Mouse (Mus musculus) liver, embryonic 16.5 days (tissue): ENCODE measurements around the gene Mgea5. TPM values are rescaled to one million over a fixed set of nuclear protein-coding genes. Genes with fewer than 3 reads are reported as not detected.
A peak's percentile ranks its signal among the peaks of the same experiment; 100 is the strongest.

Experiments used
- ATAC-seq: fragments of 200-750 bp; cut with Nextera tagmentation; 2 replicates; pipeline ENCODE4 v1.8.0; 2017; ENCODE audit warnings: low read depth, mild to moderate bottlenecking, moderate number of reproducible peaks, moderate library complexity
- H3K27ac ChIP-seq: fragments of 300-500 bp; sonication (generic); 2 replicates; pipeline ENCODE4 v1.5.1; 2014; ENCODE audit warnings: mild to moderate bottlenecking, low read length
- H3K27me3 ChIP-seq: fragments of 300-500 bp; sonication (generic); 2 replicates; pipeline ENCODE4 v1.6.1; 2014; ENCODE audit warnings: low read depth, low read length, mixed read lengths; ENCODE audit not compliant: control insufficient read depth, insufficient read depth
- H3K36me3 ChIP-seq: fragments of 300-500 bp; sonication (generic); 2 replicates; pipeline ENCODE4 v1.6.1; 2014; ENCODE audit warnings: mild to moderate bottlenecking; ENCODE audit not compliant: control insufficient read depth, insufficient read depth
- H3K4me1 ChIP-seq: fragments of 300-500 bp; sonication (generic); 2 replicates; pipeline ENCODE4 v1.6.1; 2014; ENCODE audit warnings: low read depth, low read length, mixed read lengths; ENCODE audit not compliant: control insufficient read depth
- H3K4me2 ChIP-seq: fragments of 300-500 bp; sonication (generic); 2 replicates; pipeline ENCODE4 v1.6.1; 2014; ENCODE audit warnings: low read depth, low read length, mixed read lengths
- H3K4me3 ChIP-seq: fragments of 300-500 bp; sonication (generic); 2 replicates; pipeline ENCODE4 v1.5.1; 2014; ENCODE audit warnings: low read depth, mild to moderate bottlenecking, low read length
- H3K9ac ChIP-seq: fragments of 300-500 bp; sonication (generic); 2 replicates; pipeline ENCODE4 v1.6.1; 2014; ENCODE audit warnings: low read depth, low read length
- H3K9me3 ChIP-seq: fragments of 300-500 bp; sonication (generic); replicated peaks from 2 replicates; pipeline ENCODE4 v1.6.1; 2016; ENCODE audit warnings: low read length; ENCODE audit not compliant: control insufficient read depth
- WGBS: fragments of 180-500 bp; shearing (Covaris S2); extraction: QIAGEN DNeasy Blood & Tissue Kit; methylation state at CpG from one replicate; pipeline ENCODE4 v1.1.7; 2014; ENCODE audit not compliant: insufficient replicate concordance; 5-methylcytosine and 5-hydroxymethylcytosine counted together
- polyA plus RNA-seq: library from polyadenylated mRNA; unstranded; fragments of >200 nt; fragmentation: Nextera tagmentation; extraction: Ambion mirVana; gene quantifications from 2 replicates; pipeline ENCODE4 v1.2.1, GENCODE M21; 2015

Gene Mgea5
- 15.6 and 16.3 TPM in 2 replicates for polyA plus RNA-seq

DNA sequence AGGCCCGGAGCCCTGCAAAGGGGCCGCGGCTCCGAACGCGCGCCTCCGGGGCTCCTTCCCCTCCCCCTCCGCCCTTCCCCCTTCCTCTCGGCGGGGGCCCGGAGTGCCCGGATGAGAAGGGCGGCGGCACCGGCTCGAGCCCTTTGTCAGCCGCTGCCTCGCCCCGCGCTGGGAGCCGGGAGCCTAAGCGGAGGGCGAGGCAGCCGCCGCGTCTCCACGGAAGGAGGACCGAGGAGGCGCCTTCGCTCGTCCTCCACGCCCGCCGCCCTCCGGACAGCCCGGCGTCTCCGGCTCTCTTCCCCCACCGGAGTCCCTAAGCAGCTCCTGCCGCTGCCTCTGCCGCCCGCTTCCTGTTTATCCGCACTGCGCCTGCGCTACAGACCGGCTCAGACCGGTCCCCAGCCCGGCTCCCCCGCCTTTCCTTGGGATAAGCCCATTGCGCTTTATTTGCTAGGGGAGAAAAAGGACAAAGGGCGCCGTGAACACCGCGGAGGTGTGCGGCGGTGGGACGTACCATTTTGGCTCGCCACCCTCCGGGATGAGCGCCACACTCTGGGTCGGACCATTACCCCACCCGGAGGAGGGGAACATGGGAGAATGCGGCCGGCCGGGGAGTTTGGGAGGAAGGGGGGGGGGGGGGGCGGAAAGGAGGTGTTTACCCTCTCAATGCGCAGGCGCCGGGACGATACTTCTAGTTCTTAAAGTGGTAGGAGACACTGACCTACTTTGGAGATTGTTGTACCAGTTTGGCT is at the start of gene Mgea5:
Gene Mgea5, minus strand, starts transcription at position 657 of the 752 bp plus-strand sequence.
- under 1% methylated on average over 66 of the region's 71 CpGs for WGBS
- ATAC-seq = peak; percentile 96
- no peaks in the 10 kb centered on the region for H3K9me3 ChIP-seq

DNA sequence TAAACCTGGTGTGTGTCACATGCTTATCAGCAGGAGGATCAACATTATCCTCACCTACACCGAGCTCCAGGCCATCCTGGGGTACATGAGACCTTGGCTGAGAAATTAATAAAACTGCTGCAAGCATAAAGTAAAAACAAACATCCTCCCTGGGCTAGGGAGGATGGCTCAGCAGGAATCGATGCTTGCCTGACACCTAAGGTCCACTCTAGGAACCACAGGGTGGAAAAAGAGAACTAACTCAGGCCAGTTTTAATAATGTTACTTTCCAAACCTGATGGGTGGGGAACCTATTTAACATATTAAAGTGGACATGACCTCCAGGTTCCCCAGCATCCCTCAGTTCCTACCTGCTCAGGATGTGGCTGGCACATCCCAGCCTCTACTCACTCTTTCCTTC is 47.0 kb upstream of the Mgea5 start:
- WGBS = 38% methylated on average over 2 of the region's 2 CpGs
- no peaks in the 10 kb centered on the region for H3K9me3 ChIP-seq

More for the DNA sequence above, at the start of gene Mgea5:
- H3K9ac ChIP-seq = peak within 1 kb of the TSS; percentile 93
- peaks cover 14% of the 10 kb centered on the region for H3K36me3 ChIP-seq
- peak within 1 kb of the TSS; percentile 89 for H3K4me2 ChIP-seq
- peak within 1 kb of the TSS; percentile 98 for H3K27ac ChIP-seq
- no peaks in the 10 kb centered on the region for H3K27me3 ChIP-seq
- H3K4me3 ChIP-seq = peak within 1 kb of the TSS; percentile 86
- H3K4me1 ChIP-seq = peaks cover 29% of the 10 kb centered on the region

GRCm38 (mm10) chr19:45827736-45828135 is 44.1 kb upstream of the Mgea5 start:
- no peak overlapping the region for H3K27ac ChIP-seq
- H3K4me1 ChIP-seq = no peaks in the 10 kb centered on the region
- WGBS = 66% methylated on average over 3 of the region's 3 CpGs
- no peaks in the 10 kb centered on the region for H3K36me3 ChIP-seq
- no peaks in the 10 kb centered on the region for H3K9me3 ChIP-seq
- ATAC-seq = no peak
- no peak overlapping the region for H3K4me2 ChIP-seq
- no peak overlapping the region for H3K4me3 ChIP-seq
- no peaks in the 10 kb centered on the region for H3K27me3 ChIP-seq
- no peak overlapping the region for H3K9ac ChIP-seq

More for the DNA sequence above, 47.0 kb upstream of the Mgea5 start:
- no peak for ATAC-seq
- no peaks in the 10 kb centered on the region for H3K36me3 ChIP-seq
- no peak overlapping the region for H3K4me3 ChIP-seq
- no peak overlapping the region for H3K9ac ChIP-seq
- no peak overlapping the region for H3K27ac ChIP-seq
- H3K4me2 ChIP-seq = no peak overlapping the region
- H3K27me3 ChIP-seq = no peaks in the 10 kb centered on the region
- no peaks in the 10 kb centered on the region for H3K4me1 ChIP-seq

DNA sequence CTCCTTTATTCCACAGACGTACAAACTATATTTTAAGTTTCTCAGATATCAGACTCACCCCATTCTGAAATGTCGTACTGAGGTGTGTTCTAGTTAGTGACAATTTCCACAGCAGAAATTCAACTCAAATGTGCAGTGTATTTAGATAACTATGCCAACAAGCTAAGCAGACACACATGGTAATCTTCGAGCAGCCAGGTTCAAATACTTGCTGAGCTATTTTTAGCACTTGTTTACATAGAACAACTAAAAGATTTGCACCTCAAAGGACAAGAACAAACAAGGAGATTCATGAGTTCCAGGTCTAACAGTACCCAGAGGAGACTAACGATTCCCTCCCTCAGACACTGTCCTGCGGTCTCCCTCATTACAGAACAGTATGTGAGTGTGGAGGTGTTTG is 43.5 kb upstream of the Mgea5 start:
- Histone ChIP-seq H3K9ac (no peak overlapping the region), H3K36me3 (no peaks in the 10 kb centered on the region), H3K27ac (no peak overlapping the region), H3K4me2 (no peak overlapping the region), H3K4me3 (no peak overlapping the region), H3K9me3 (no peaks in the 10 kb centered on the region), H3K4me1 (no peaks in the 10 kb centered on the region), H3K27me3 (no peaks in the 10 kb centered on the region)
- 64% methylated on average over 5 of the region's 5 CpGs for WGBS
- ATAC-seq = no peak

DNA sequence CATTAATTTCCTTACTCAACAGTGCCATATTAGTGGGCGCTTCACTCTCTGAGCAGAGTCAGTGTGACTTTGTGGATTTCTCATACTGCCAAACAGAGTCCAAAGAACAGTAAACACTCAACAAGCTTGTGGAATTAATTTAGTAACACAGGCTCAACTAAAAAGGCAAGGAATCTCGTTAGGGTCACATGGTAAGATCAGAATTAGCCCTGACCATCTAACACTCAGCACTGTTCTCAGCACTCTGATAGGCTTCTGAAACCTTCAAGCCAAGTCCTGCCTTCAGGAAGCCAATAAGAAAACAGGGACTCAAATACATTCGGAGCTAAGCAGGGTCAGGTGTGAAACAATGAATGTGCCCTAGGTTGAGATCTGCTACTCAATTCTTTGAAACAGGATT is 42.5 kb upstream of the Mgea5 start:
- Histone ChIP-seq H3K9me3 (no peaks in the 10 kb centered on the region), H3K4me2 (no peak overlapping the region), H3K9ac (no peak overlapping the region), H3K36me3 (no peaks in the 10 kb centered on the region), H3K27me3 (no peaks in the 10 kb centered on the region), H3K4me3 (no peak overlapping the region), H3K27ac (no peak overlapping the region), H3K4me1 (no peaks in the 10 kb centered on the region)
- 56% methylated on average over 3 of the region's 3 CpGs for WGBS
- ATAC-seq = no peak

DNA sequence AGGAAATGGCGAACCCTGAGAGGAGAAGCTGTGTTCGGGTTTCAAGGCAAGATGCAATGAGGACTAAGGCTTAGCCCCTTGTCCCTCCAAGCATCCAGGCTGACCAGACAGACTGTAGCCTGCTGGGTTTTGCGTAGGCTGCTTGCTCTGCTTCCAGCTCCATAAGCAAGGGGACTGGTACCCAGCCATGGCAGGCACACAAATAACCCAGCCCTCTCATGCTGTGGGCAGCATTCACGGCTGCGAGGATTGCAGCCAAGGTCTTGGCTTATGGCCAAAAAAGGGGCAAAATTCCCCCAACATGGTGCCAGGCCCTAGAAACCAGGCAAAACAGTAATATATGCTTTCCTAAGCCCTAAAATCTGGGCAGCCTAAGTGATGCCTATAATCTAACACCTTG is 38.2 kb upstream of the Mgea5 start:
- Histone ChIP-seq H3K9me3 (no peaks in the 10 kb centered on the region), H3K27ac (no peak overlapping the region), H3K4me1 (no peaks in the 10 kb centered on the region), H3K4me3 (no peak overlapping the region), H3K9ac (no peak overlapping the region), H3K36me3 (no peaks in the 10 kb centered on the region), H3K27me3 (peaks cover 6% of the 10 kb centered on the region), H3K4me2 (no peak overlapping the region)
- 72% methylated on average over 5 of the region's 5 CpGs for WGBS
- ATAC-seq = no peak

DNA sequence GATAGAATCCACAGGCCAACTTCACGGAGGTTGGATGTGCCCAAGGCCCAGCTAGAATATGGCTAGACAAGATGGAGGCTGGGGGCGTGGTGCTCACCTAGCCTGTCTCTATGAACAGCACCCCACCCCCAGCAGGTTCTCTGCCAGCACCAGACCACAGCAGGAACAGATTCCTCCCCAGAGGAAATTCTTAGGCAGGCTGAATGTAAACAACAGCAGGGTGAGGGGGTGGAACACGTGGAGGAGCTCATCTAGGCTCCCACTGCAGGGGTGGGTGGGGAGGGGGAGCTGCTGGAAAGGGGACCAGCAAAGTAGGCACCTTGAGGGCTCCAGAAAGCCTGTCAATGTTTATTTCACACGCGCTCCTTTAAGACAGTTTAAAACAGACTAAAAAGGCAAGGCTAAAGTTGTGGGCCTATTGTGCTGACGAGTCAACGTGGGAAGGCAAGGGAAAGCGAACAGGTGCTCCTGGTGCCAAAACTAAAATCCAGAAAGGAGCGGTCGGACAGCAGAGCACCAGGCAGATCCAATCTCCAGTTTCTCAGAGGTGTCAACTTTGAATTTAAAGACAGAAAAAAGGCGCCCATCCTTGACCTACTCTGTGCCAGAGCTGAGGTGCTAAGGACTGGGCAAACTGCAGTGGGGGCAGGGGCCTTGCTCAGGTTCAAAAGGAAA is 34.3 kb upstream of the Mgea5 start:
- Histone ChIP-seq H3K4me1 (peaks cover 9% of the 10 kb centered on the region), H3K27me3 (peaks cover 37% of the 10 kb centered on the region), H3K9me3 (no peaks in the 10 kb centered on the region), H3K9ac (no peak overlapping the region), H3K4me2 (no peak overlapping the region), H3K27ac (no peak overlapping the region), H3K36me3 (no peaks in the 10 kb centered on the region), H3K4me3 (no peak overlapping the region)
- ATAC-seq = no peak
- WGBS = 62% methylated on average over 11 of the region's 11 CpGs

GRCm38 (mm10) chr19:45816727-45817126 is 33.1 kb upstream of the Mgea5 start:
- no peak overlapping the region for H3K9ac ChIP-seq
- H3K27ac ChIP-seq = no peak overlapping the region
- no peak for ATAC-seq
- H3K4me3 ChIP-seq = no peak overlapping the region
- H3K4me1 ChIP-seq = peaks cover 18% of the 10 kb centered on the region
- WGBS = 54% methylated on average over 8 of the region's 8 CpGs
- H3K4me2 ChIP-seq = no peak overlapping the region
- no peaks in the 10 kb centered on the region for H3K9me3 ChIP-seq
- H3K36me3 ChIP-seq = no peaks in the 10 kb centered on the region
- H3K27me3 ChIP-seq = peaks cover 38% of the 10 kb centered on the region

DNA sequence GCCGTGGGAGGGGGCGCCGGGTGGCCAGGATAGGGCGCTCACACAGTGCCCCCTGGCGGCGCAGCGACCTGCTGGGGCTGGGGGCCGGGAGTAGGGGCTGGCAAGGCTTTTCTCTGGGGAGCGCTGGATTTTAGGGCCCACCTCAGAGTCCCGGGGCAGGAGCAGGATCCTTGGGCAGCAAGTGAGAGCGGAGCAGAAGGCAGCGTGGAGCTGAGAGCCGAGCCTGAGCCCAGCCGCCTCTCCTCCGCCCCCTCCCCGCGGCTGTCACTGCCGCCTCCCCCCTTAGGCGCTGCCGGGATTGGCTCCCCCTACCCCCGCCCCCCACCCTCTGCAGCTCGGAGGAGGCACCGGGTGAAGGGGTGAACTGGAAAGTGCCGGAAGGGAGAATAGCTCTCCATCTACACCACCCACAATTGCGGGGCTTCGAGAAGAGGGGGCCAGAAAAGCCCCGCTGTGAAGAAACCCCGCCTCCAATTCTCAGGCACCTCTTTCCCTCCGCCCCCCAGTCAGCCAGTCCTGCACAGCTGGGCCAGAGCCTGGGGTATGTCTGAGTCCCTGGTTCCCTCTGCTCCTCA is 32.3 kb upstream of the Mgea5 start, which contains the start of gene Kcnip2:
Gene Kcnip2, minus strand, starts transcription at position 231 of the 575 bp plus-strand sequence.
- ATAC-seq = no peak; the same call in 1 of the 2 replicates
- Histone ChIP-seq H3K4me2 (peak within 1 kb of the TSS; percentile 46), H3K36me3 (no peaks in the 10 kb centered on the region), H3K4me3 (peak within 1 kb of the TSS; percentile 38), H3K4me1 (peaks cover 18% of the 10 kb centered on the region), H3K9ac (no peak within 1 kb of the TSS), H3K27ac (no peak within 1 kb of the TSS), H3K9me3 (no peaks in the 10 kb centered on the region), H3K27me3 (peaks cover 42% of the 10 kb centered on the region)
- 2% methylated on average over 26 of the region's 29 CpGs for WGBS
